Mouse (Mus musculus) MEL (cell line): ENCODE data around the gene Polr3a.
A peak's percentile ranks its signal among the peaks of the same experiment; 100 is the strongest.

ENCODE experiments used
- BHLHE40 ChIP-seq: IDR thresholded peaks from 2 replicates; pipeline ENCODE4 v1.6.1; 2012; ENCODE audit warnings: low read depth, mild to moderate bottlenecking, inconsistent platforms, low read length, improper control_type of control experiment, borderline replicate concordance
- CTCF ChIP-seq, 3 experiments: IDR thresholded peaks in 2 of 3; conservative IDR thresholded peaks in 1 of 3; 2 replicates each; pipeline ENCODE4 v1.5.1; 2011 to 2012; ENCODE audit warnings: low read length in 3 of 3, low read depth in 2 of 3, mild to moderate bottlenecking in 2 of 3, improper control_type of control experiment in 1 of 3, inconsistent platforms in 1 of 3, mixed read lengths in 1 of 3, moderate library complexity in 1 of 3; ENCODE audit not compliant: control insufficient read depth in 1 of 3, insufficient read depth in 1 of 3, poor library complexity in 1 of 3, severe bottlenecking in 1 of 3
- KAT2A ChIP-seq: conservative IDR thresholded peaks from 2 replicates; pipeline ENCODE4 v1.6.1; 2012; ENCODE audit warnings: low read depth, low read length, improper control_type of control experiment, inconsistent platforms
- MXI1 ChIP-seq: IDR thresholded peaks from 2 replicates; pipeline ENCODE4 v1.6.1; 2011; ENCODE audit warnings: mild to moderate bottlenecking, low read depth, low read length, improper control_type of control experiment
- POLR2A ChIP-seq, 2 experiments: IDR thresholded peaks; 2 replicates each; pipeline ENCODE4 v1.6.1; 2011 to 2012; ENCODE audit warnings: low read length in 2 of 2, mild to moderate bottlenecking in 2 of 2, control low read depth in 1 of 2, improper control_type of control experiment in 1 of 2, low read depth in 1 of 2, moderate library complexity in 1 of 2; ENCODE audit not compliant: control insufficient read depth in 1 of 2, insufficient read depth in 1 of 2, poor library complexity in 1 of 2
- POLR2AphosphoS5 ChIP-seq: IDR thresholded peaks from 2 replicates; pipeline ENCODE4 v1.6.1; 2012; ENCODE audit warnings: low read depth, borderline replicate concordance, mild to moderate bottlenecking, inconsistent platforms, low read length, moderate library complexity, mixed read lengths
- TBP ChIP-seq: IDR thresholded peaks from 2 replicates; pipeline ENCODE4 v1.8.0; 2011; ENCODE audit warnings: low read depth, low read length, improper control_type of control experiment
- UBTF ChIP-seq: IDR thresholded peaks from 2 replicates; pipeline ENCODE4 v1.6.1; 2012; ENCODE audit warnings: low read depth, mild to moderate bottlenecking, inconsistent platforms, low read length, improper control_type of control experiment, moderate library complexity, borderline replicate concordance; ENCODE audit not compliant: insufficient read depth
- ZKSCAN1 ChIP-seq: IDR thresholded peaks from 2 replicates; pipeline ENCODE4 v1.6.1; 2012; ENCODE audit warnings: low read depth, mild to moderate bottlenecking, inconsistent platforms, low read length, improper control_type of control experiment, moderate library complexity

DNA sequence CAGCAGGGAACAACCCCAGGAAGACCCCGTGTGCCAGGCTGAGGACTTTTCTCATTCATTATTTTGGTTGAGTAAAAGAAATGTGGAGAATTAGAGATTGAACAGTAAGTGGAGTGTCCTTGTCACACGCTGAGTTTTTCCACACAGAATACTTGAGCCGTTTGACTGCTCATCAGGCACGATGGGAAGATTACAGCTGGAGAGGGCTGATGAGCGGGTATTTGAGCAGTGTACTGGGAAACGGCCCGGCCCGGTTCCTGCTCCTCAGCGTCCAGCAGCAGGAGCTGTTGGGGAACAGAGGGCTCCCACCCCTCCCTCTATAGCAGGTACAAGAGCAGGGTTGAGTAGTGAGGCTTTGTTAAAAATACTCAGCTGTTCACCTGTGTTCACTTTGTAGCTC is 12.6 kb upstream of the Polr3a start:
- TF ChIP-seq CTCF (IDR thresholded peaks at IDR 0.05 in 2 of 3, conservative IDR thresholded peaks at IDR 0.05 in 1 of 3; ENCODE audit: control insufficient read depth in 1 of 3, insufficient read depth in 1 of 3, low read depth in 2 of 3, low read length in 3 of 3, poor library complexity in 1 of 3, severe bottlenecking in 1 of 3) (no peak), POLR2AphosphoS5 (no peak), MXI1 (no peak), POLR2A (IDR thresholded peaks at IDR 0.05; ENCODE audit: control insufficient read depth in 1 of 2, insufficient read depth in 1 of 2, low read depth in 1 of 2, low read length in 2 of 2, poor library complexity in 1 of 2) (peak in 1 of 2 experiments; percentile 8; a peak in 1 of 4 replicates), ZKSCAN1 (no peak), TBP (no peak), UBTF (no peak), BHLHE40 (no peak), KAT2A (no peak)
